Mouse (Mus musculus): ENCODE results near the gene Utrn. TPM values are rescaled to one million over a fixed set of nuclear protein-coding genes. Genes with fewer than 3 reads are reported as not detected.

Gene Utrn
- polyA plus RNA-seq, 1 experiment: 18.1 TPM

DNA sequence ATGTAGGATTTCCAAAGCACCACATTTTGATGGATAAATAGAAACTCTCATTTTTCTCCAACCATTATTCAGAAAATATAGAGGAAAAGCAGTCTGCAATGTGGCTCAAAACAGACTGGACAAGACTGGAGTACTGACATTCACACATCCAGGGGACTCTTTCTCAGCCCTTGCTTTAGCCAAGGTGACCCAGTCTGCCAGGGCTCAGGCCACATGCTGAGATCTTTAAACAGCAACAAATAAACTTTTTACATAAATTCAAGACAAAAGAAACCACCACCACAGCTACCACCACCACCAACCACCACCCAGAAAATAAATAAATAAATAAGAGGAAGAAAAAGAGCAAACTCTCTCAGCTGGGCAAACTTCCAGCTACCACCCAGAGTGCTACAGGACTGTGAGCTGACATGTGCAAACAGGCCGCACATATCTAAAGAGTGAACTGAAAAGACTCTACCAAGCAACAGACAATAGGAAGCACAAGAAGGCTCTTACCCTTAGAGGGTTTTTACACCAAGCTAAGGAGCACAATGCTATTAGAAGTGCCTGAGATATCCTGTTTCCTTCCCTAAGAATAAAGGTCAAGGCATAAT is 319.1 kb downstream of the Utrn start:
- H3K4me3 ChIP-seq (ENCODE audit: insufficient read depth, low read length): no peak overlapping the region
- H3K27ac ChIP-seq (ENCODE audit: insufficient read depth, low read depth, low read length): no peak overlapping the region
- TF ChIP-seq CTCF (IDR thresholded peaks at IDR 0.05; ENCODE audit: low read depth, low read length): no peak
- TF ChIP-seq POLR2A (IDR thresholded peaks at IDR 0.05; ENCODE audit: borderline replicate concordance, low read depth, low read length): no peak
- peaks cover 7% of the 10 kb centered on the region; the same call in 1 of the 2 replicates for H3K4me1 ChIP-seq (ENCODE audit: control insufficient read depth, insufficient read depth, low read length)

DNA sequence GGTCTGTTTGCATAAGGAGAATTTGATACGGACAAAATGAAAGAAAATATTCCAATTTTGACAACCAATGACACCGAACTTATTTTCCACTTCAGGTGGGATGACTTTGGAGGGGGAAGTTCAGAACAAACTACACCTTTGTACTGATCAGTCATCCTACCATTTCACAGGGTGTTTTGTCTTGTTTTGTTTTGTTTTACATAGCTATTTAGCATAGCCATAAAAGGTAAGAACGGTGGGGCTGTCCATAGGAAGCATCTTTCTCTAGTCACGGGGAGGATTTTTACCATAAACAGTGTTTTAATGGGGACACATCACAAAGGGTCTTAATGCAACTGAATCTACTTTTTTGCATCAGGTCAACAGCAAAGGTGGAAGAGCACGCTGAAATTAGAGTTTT is 319.9 kb downstream of the Utrn start:
- H3K4me3 ChIP-seq (ENCODE audit: insufficient read depth, low read length): no peak overlapping the region
- TF ChIP-seq POLR2A (IDR thresholded peaks at IDR 0.05; ENCODE audit: borderline replicate concordance, low read depth, low read length) (no peak), CTCF (IDR thresholded peaks at IDR 0.05; ENCODE audit: low read depth, low read length) (no peak)
- H3K4me1 ChIP-seq (ENCODE audit: control insufficient read depth, insufficient read depth, low read length): peaks cover 7% of the 10 kb centered on the region; the same call in 1 of the 2 replicates
- H3K27ac ChIP-seq (ENCODE audit: insufficient read depth, low read depth, low read length): no peak overlapping the region

DNA sequence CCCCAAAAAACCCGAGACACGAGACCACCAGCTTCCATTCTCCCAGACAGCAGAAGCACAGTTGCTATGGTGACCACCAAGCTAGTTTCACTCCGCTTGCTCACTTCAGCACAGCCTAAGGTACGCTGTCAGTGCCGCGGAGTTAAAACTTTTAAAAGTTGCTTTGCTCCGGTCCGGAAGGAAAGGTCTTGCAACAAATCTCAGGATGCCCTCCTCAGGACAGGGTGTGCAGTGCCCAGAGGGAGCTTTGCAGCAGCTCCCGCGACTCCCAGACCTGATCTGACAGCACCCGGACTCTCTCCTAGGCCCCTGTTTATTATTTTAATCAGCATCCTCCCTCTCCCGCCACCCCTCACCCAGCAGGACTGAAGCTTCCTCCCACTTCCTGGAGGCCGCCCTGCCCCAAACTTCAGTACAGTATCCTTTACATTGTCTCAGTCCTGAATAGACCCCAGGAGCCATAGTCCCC is 320.5 kb downstream of the Utrn start:
- Histone ChIP-seq H3K4me3 (ENCODE audit: insufficient read depth, low read length) (peak overlapping the region; percentile 54), H3K27ac (ENCODE audit: insufficient read depth, low read depth, low read length) (no peak overlapping the region), H3K4me1 (ENCODE audit: control insufficient read depth, insufficient read depth, low read length) (peaks cover 7% of the 10 kb centered on the region; the same call in 1 of the 2 replicates)
- TF ChIP-seq CTCF (IDR thresholded peaks at IDR 0.05; ENCODE audit: low read depth, low read length) (no peak), POLR2A (IDR thresholded peaks at IDR 0.05; ENCODE audit: borderline replicate concordance, low read depth, low read length) (no peak)

DNA sequence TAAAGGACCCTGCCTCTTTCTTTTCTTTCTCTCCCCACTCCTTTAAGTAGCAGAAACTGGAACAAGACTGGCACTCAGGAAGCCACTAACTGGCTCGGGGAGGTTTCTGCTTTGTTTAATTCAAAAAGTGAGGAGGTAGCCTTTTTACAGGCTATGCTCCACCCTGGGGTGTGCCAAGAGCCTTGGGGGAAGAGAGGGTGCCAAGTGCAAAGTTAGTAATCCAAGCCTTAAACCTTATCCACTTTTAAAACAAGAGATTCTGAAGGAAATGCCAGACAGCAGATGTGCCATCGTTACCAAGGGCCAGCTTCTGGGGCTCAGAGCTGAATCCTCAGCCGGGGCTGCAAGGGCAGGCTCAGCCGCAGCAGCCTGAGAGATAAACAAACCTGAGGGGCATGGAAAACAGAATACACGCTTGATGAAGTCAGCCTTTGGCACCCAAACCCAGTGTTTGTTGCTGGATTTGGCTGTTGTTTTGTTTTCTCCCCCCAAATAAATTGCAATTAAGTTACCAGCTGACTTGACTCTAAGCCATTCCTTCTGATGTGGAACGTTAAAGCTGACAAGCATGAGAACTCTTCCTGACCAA is 322.0 kb downstream of the Utrn start:
- no peak overlapping the region for H3K27ac ChIP-seq (ENCODE audit: insufficient read depth, low read depth, low read length)
- peaks cover 7% of the 10 kb centered on the region; the same call in 1 of the 2 replicates for H3K4me1 ChIP-seq (ENCODE audit: control insufficient read depth, insufficient read depth, low read length)
- no peak overlapping the region for H3K4me3 ChIP-seq (ENCODE audit: insufficient read depth, low read length)
- TF ChIP-seq POLR2A (IDR thresholded peaks at IDR 0.05; ENCODE audit: borderline replicate concordance, low read depth, low read length) (no peak), CTCF (IDR thresholded peaks at IDR 0.05; ENCODE audit: low read depth, low read length) (no peak)

DNA sequence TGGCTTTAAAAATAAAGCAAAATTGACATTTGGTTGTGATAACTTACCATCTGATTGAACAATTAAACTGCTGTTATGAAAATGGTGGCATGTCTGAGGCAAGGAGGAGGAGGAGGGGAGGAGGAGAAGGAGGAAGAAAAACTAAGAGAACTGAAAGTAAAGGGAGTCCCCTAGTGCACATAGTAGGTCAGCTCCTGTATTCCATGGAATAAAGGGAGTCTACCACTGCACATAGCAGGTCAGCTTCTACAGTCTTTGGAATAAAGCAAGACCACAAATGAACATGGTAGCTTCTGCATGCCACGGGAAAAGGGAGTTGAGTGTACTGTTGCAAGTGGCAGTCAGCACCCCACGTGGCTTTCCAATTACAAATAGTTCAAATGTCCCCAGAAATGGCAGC is 323.7 kb downstream of the Utrn start:
- Histone ChIP-seq H3K4me1 (ENCODE audit: control insufficient read depth, insufficient read depth, low read length) (peaks cover 7% of the 10 kb centered on the region; the same call in 1 of the 2 replicates), H3K4me3 (ENCODE audit: insufficient read depth, low read length) (no peak overlapping the region), H3K27ac (ENCODE audit: insufficient read depth, low read depth, low read length) (no peak overlapping the region)
- TF ChIP-seq POLR2A (IDR thresholded peaks at IDR 0.05; ENCODE audit: borderline replicate concordance, low read depth, low read length): no peak
- no peak for TF ChIP-seq CTCF (IDR thresholded peaks at IDR 0.05; ENCODE audit: low read depth, low read length)

DNA sequence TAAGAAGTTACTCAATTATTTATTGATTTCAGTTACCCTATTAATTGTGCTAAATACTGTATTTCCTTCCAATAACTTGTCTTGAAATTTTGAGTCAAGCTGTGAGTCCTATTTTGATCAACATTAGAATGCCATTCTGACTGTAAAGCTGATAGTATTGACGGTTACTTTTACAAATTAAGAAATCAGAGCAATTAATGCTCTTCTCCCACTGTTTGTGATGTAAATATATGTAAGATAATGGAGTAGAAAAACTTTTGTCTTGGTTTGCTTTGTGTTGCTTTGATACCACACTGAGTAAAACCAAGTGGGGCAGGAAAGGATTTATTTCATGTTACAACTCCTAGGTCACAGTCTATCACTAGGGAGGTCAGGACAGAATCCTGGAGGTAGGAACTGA is 327.4 kb downstream of the Utrn start:
- no peak for TF ChIP-seq CTCF (IDR thresholded peaks at IDR 0.05; ENCODE audit: low read depth, low read length)
- Histone ChIP-seq H3K4me1 (ENCODE audit: control insufficient read depth, insufficient read depth, low read length) (no peaks in the 10 kb centered on the region), H3K4me3 (ENCODE audit: insufficient read depth, low read length) (no peak overlapping the region)

DNA sequence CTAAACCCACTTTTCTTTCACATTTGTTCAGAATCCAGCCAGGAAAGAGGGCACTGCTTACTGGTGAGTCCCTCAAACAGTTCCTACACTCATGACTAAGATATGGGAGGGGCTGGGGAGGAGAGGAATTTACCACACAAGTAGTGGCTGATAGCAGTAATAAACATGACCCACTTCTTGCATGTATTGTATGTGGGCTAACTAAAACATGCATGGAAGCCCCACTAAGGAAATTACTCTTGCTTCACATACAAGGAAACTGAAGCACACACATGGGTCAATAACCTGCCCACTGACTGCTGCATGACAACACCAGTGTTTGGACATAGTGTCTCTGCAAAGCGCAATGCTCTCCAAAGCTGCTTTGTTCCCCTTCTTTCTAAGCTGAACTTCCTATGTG is 333.9 kb downstream of the Utrn start:
- no peak for TF ChIP-seq POLR2A (IDR thresholded peaks at IDR 0.05; ENCODE audit: borderline replicate concordance, low read depth, low read length)
- TF ChIP-seq CTCF (IDR thresholded peaks at IDR 0.05; ENCODE audit: low read depth, low read length): no peak
- Histone ChIP-seq H3K4me1 (ENCODE audit: control insufficient read depth, insufficient read depth, low read length) (no peaks in the 10 kb centered on the region), H3K4me3 (ENCODE audit: insufficient read depth, low read length) (no peak overlapping the region), H3K27ac (ENCODE audit: insufficient read depth, low read depth, low read length) (no peak overlapping the region)

More for the DNA sequence above, 327.4 kb downstream of the Utrn start:
- H3K27ac ChIP-seq (ENCODE audit: insufficient read depth, low read depth, low read length): no peak overlapping the region

DNA sequence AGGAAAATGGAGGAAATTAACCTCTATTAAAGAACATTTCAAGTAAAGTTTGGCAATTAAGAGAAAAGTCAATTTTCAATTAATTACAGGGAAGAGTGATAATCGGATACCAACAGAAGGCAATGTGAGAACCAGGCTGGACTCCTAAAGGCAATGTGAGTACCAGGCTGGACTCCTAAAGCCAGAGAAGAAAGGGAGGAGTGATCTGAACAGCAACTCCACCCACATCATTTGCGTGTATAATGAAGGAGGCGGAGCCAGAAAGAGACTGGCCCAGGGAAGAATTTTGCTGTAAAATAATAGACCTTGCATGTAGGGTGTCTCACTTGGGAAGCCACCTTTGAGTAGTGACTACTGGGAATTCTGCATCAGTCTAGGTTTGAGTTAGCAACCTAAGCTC is 334.4 kb downstream of the Utrn start:
- Histone ChIP-seq H3K27ac (ENCODE audit: insufficient read depth, low read depth, low read length) (no peak overlapping the region), H3K4me3 (ENCODE audit: insufficient read depth, low read length) (no peak overlapping the region), H3K4me1 (ENCODE audit: control insufficient read depth, insufficient read depth, low read length) (no peaks in the 10 kb centered on the region)
- no peak for TF ChIP-seq POLR2A (IDR thresholded peaks at IDR 0.05; ENCODE audit: borderline replicate concordance, low read depth, low read length)
- no peak for TF ChIP-seq CTCF (IDR thresholded peaks at IDR 0.05; ENCODE audit: low read depth, low read length)

DNA sequence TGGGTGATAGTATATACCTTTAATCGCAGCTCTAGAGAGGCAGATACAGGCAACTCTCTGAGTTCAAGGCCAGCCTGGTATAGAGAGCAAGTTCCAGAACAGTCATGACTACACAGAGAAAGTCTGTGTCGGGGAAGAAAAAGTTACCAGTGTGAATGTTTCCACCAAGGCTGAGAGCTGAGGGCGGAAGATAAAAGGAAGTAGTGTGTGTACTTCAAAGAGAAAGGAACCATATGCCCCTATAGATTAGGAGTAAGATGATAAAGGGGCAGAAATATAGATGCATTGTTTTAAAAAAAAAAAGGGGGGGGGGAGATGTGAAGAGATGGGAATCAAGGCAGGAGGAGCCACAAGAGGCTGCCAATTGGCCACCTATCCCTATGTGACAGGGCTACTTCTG is 334.9 kb downstream of the Utrn start:
- Histone ChIP-seq H3K27ac (ENCODE audit: insufficient read depth, low read depth, low read length) (no peak overlapping the region), H3K4me3 (ENCODE audit: insufficient read depth, low read length) (no peak overlapping the region), H3K4me1 (ENCODE audit: control insufficient read depth, insufficient read depth, low read length) (no peaks in the 10 kb centered on the region)
- TF ChIP-seq POLR2A (IDR thresholded peaks at IDR 0.05; ENCODE audit: borderline replicate concordance, low read depth, low read length) (no peak), CTCF (IDR thresholded peaks at IDR 0.05; ENCODE audit: low read depth, low read length) (no peak)

DNA sequence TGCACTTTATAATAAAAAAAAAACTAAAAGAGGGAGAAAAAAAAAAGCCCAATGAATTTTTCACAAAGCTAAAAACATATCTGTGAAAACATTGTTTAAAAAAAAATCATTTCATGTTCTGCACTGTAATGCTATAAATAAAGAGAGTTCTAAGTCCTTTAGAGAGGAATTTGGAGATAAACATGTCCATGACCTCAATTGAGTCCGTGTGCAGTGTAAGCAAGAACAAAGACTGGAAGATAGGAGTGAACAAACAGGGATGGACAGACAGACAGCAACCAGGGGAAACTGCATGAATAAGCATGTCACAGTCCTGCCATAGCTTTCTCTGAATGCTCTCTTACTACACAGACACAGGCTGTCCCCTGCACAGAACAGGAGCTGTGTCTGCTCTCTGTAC is 347.1 kb downstream of the Utrn start:
- H3K4me1 ChIP-seq (ENCODE audit: control insufficient read depth, insufficient read depth, low read length): no peaks in the 10 kb centered on the region
- H3K27ac ChIP-seq (ENCODE audit: insufficient read depth, low read depth, low read length): no peak overlapping the region
- TF ChIP-seq POLR2A (IDR thresholded peaks at IDR 0.05; ENCODE audit: borderline replicate concordance, low read depth, low read length) (no peak), CTCF (IDR thresholded peaks at IDR 0.05; ENCODE audit: low read depth, low read length) (no peak)
- no peak overlapping the region for H3K4me3 ChIP-seq (ENCODE audit: insufficient read depth, low read length)

Measured in bone marrow macrophage, adult 2 months (primary cell).